Mouse (Mus musculus) lung, embryonic 14.5 days (tissue): ENCODE results near the gene Smim8. TPM values are rescaled to one million over a fixed set of nuclear protein-coding genes. Genes with fewer than 3 reads are reported as not detected.
"Not testable (repeated sequence)": the region's sequence is repeated elsewhere in the genome, so short reads cannot be mapped to it uniquely, and the experiment has no call there.

Experiments used
- ATAC-seq: fragments of 200-750 bp; cut with Nextera tagmentation; 2 replicates; pipeline ENCODE4 v1.8.0; 2017; ENCODE audit warnings: mild to moderate bottlenecking, moderate TSS enrichment, moderate library complexity; ENCODE audit not compliant: insufficient read depth
- DNase-seq: peaks from one replicate; pipeline ENCODE4 v3.0.0-alpha.2; 2015
- H3K27ac ChIP-seq: fragments of 300-500 bp; sonication (generic); 2 replicates; pipeline ENCODE4 v1.5.1; 2014; ENCODE audit warnings: low read depth, mild to moderate bottlenecking, moderate library complexity
- H3K27me3 ChIP-seq: fragments of 300-500 bp; sonication (generic); 2 replicates; pipeline ENCODE4 v1.6.1; 2014; ENCODE audit warnings: low read length, control low read depth; ENCODE audit not compliant: insufficient read depth
- H3K36me3 ChIP-seq: fragments of 300-500 bp; sonication (generic); 2 replicates; pipeline ENCODE4 v1.6.1; 2014; ENCODE audit warnings: control low read depth; ENCODE audit not compliant: insufficient read depth
- H3K4me1 ChIP-seq: fragments of 300-500 bp; sonication (generic); 2 replicates; pipeline ENCODE4 v1.6.1; 2014; ENCODE audit warnings: antibody characterized with exemption, control low read depth; ENCODE audit not compliant: insufficient read depth
- H3K4me2 ChIP-seq: fragments of 300-500 bp; sonication (generic); 2 replicates; pipeline ENCODE4 v1.6.1; 2014; ENCODE audit warnings: mild to moderate bottlenecking
- H3K4me3 ChIP-seq: fragments of 300-500 bp; sonication (generic); 2 replicates; pipeline ENCODE4 v1.5.1; 2014; ENCODE audit warnings: low read depth, low read length
- H3K9ac ChIP-seq: fragments of 300-500 bp; sonication (generic); 2 replicates; pipeline ENCODE4 v1.6.1; 2014
- H3K9me3 ChIP-seq: fragments of 300-500 bp; sonication (generic); 2 replicates; pipeline ENCODE4 v1.6.1; 2016; ENCODE audit warnings: low read depth, low read length, control low read depth
- CTCF ChIP-seq: IDR thresholded peaks from 2 replicates; pipeline ENCODE4 v1.5.1; 2016; ENCODE audit warnings: antibody characterized with exemption, low read depth
- WGBS: fragments of 180-500 bp; shearing (Covaris S2); extraction: QIAGEN DNeasy Blood & Tissue Kit; methylation state at CpG from one replicate; pipeline ENCODE4 v1.1.7; 2014; 5-methylcytosine and 5-hydroxymethylcytosine counted together
- polyA plus RNA-seq: library from polyadenylated mRNA; unstranded; fragments of >200 nt; fragmentation: Nextera tagmentation; extraction: Ambion mirVana; gene quantifications from 2 replicates; pipeline ENCODE4 v1.2.1, GENCODE M21; 2014

The Smim8 gene
- polyA plus RNA-seq, 1 experiment from 2014 or later: 42.6 TPM

- TF ChIP-seq CTCF: no peak
These were observed 29.0 kb downstream of the Smim8 start for GRCm38 (mm10) chr4:34749236-34749635.

DNA sequence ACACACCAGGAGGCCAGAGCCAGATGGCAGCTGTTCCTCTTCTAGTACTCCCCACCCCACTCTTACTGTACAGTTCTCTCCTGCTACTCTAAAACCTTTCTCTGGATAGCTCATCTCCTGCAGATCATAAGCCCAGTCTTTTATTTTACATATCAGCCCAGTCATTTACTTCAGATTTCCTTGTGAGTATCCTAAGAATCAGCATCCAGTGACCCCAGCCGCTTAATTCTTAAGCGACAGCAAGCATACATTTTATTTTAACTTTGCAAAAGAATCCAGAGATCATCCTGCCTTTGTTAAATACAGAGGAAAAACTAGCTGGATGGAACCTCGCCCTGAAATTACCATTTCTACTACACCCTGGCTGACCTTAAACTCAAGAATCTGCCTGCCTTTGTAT lies 43.8 kb downstream of the Smim8 start:
- no peak overlapping the region for H3K4me2 ChIP-seq
- no peaks in the 10 kb centered on the region for H3K27me3 ChIP-seq
- H3K4me1 ChIP-seq: no peaks in the 10 kb centered on the region
- H3K27ac ChIP-seq: no peak overlapping the region
- no peak for TF ChIP-seq CTCF
- DNase-seq: no peak
- H3K4me3 ChIP-seq: no peak overlapping the region
- ATAC-seq: no peak
- no peak overlapping the region for H3K9ac ChIP-seq
- 71% methylated on average over 3 of the region's 3 CpGs for WGBS
- H3K9me3 ChIP-seq: no peaks in the 10 kb centered on the region
- H3K36me3 ChIP-seq: no peaks in the 10 kb centered on the region

More at GRCm38 (mm10) chr4:34749236-34749635, 29.0 kb downstream of the Smim8 start:
- Histone ChIP-seq H3K4me2 (no peak overlapping the region), H3K4me3 (no peak overlapping the region), H3K27ac (no peak overlapping the region), H3K27me3 (no peaks in the 10 kb centered on the region), H3K9ac (no peak overlapping the region), H3K36me3 (no peaks in the 10 kb centered on the region), H3K9me3 (no peaks in the 10 kb centered on the region), H3K4me1 (no peaks in the 10 kb centered on the region)
- DNase-seq (peak; percentile 58), ATAC-seq (no peak)
- 35% methylated on average over 6 of the region's 6 CpGs for WGBS

GRCm38 (mm10) chr4:34733415-34733814 lies 44.8 kb downstream of the Smim8 start:
- H3K4me2 ChIP-seq, ATAC-seq, H3K36me3 ChIP-seq, H3K4me1 ChIP-seq, H3K27ac ChIP-seq, H3K9ac ChIP-seq, H3K27me3 ChIP-seq, H3K4me3 ChIP-seq, H3K9me3 ChIP-seq: not testable (repeated sequence)
- DNase-seq: peak; percentile 17
- WGBS: 30% methylated on average over 2 of the region's 2 CpGs
- TF ChIP-seq CTCF: peak; percentile 42; the same call in 1 of the 2 replicates

GRCm38 (mm10) chr4:34729851-34730341 lies 48.3 kb downstream of the Smim8 start, which contains the start of gene Cfap206:
Cfap206 (minus strand) TSS chr4:34730206.
- H3K9ac ChIP-seq: peak within 1 kb of the TSS; percentile 35; the same call in 1 of the 2 replicates
- no peaks in the 10 kb centered on the region for H3K9me3 ChIP-seq
- H3K4me1 ChIP-seq: no peaks in the 10 kb centered on the region
- no peaks in the 10 kb centered on the region for H3K27me3 ChIP-seq
- TF ChIP-seq CTCF: no peak
- DNase-seq: peak; percentile 91
- peak within 1 kb of the TSS; percentile 92 for H3K4me2 ChIP-seq
- under 1% methylated on average over 38 of the region's 38 CpGs for WGBS
- ATAC-seq: peak; percentile 99
- peak within 1 kb of the TSS; percentile 49 for H3K4me3 ChIP-seq
- H3K36me3 ChIP-seq: no peaks in the 10 kb centered on the region
- no peak within 1 kb of the TSS for H3K27ac ChIP-seq

- H3K36me3 ChIP-seq, H3K4me1 ChIP-seq, H3K9ac ChIP-seq, H3K27me3 ChIP-seq, H3K9me3 ChIP-seq, H3K4me3 ChIP-seq, DNase-seq, H3K27ac ChIP-seq, ATAC-seq, H3K4me2 ChIP-seq: not testable (repeated sequence)
- WGBS: 84% methylated on average over 3 of the region's 3 CpGs
These were observed 52.5 kb downstream of the Smim8 start for GRCm38 (mm10) chr4:34725710-34726109.

DNA sequence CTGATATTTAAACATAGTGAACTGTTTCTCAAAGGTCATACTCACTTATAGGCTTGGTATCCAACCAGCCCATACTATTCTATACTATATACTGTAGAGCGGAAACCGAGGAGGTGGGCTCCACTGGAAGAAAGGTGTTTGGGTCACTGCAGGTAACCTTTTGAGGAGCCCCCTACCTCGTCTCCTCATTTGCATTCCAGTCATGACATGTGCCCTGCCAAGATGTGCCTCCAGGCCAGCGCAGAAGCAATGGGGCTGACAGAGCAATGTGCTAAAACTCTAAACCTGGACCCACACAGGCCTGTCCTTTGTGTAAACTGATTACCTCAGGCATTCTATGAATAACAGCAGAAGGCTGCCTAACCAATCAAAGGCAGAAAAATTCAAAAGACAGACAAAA lies 53.9 kb downstream of the Smim8 start:
- no peak overlapping the region for H3K27ac ChIP-seq
- no peak overlapping the region for H3K9ac ChIP-seq
- H3K4me2 ChIP-seq: no peak overlapping the region
- TF ChIP-seq CTCF: no peak
- H3K4me1 ChIP-seq: no peaks in the 10 kb centered on the region
- 0 out of 2 replicates have a peak, but pooled peaks cover 4% of the 10 kb centered on the region for H3K9me3 ChIP-seq
- ATAC-seq: no peak
- no peak for DNase-seq
- no peaks in the 10 kb centered on the region for H3K36me3 ChIP-seq
- no peaks in the 10 kb centered on the region for H3K27me3 ChIP-seq
- no peak overlapping the region for H3K4me3 ChIP-seq
- whole genome bisulfite sequencing: 59% methylated on average over 4 of the region's 4 CpGs

DNA sequence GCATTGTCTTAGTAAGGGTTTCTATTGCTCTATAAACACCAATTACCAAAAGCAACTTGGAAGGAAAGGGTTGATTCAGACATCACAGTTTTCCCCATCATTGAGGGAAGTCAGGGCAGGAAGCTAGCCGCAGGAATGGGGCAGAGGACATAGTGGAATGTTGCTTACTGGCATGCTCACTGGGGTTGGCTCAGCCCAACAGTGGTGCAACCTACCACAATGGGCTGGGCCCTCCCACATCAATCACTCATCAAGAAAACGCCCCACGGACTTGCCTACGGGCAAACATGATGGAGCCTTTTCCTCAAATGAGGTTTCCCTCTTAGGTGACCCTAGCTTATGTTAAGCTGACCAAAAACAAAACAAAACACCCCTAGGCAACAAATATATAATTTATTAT lies 55.0 kb downstream of the Smim8 start:
- no peak overlapping the region for H3K4me3 ChIP-seq
- DNase-seq: no peak
- H3K9ac ChIP-seq: no peak overlapping the region
- no peaks in the 10 kb centered on the region for H3K27me3 ChIP-seq
- no peaks in the 10 kb centered on the region for H3K4me1 ChIP-seq
- H3K9me3 ChIP-seq: 0 out of 2 replicates have a peak, but pooled peaks cover 4% of the 10 kb centered on the region
- 67% methylated on average over 4 of the region's 4 CpGs for WGBS
- no peaks in the 10 kb centered on the region for H3K36me3 ChIP-seq
- no peak for TF ChIP-seq CTCF
- no peak overlapping the region for H3K27ac ChIP-seq
- no peak for ATAC-seq
- H3K4me2 ChIP-seq: no peak overlapping the region
